Mouse (Mus musculus): Measurements from ENCODE around the gene 4930412O13Rik.

DNA sequence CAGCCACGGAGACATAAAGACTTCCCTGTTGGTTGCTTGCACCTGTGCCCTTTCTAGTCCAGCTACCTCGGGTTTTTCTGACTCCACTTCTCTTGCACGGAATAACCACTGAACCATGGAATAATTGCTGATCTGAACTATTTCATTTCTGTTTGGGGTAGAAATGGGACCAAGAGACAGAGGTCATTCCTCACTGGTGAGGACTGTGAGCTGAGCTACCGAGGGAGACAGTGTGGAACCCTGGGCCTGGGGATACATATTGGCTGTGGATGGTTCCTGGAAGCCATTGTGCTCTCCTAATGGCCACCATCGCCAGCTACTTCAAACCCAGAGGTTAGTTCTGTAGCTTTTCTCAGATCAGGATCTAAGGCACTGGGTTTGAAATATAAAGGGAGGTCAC lies 9.9 kb downstream of the 4930412O13Rik start:
- no peak for TF ChIP-seq CTCF (IDR thresholded peaks at IDR 0.05; ENCODE audit: borderline replicate concordance, extremely low read depth, insufficient read depth, insufficient read length)
- TF ChIP-seq POLR2A (IDR thresholded peaks at IDR 0.05; ENCODE audit: borderline replicate concordance, extremely low read depth, insufficient read depth, insufficient read length, poor library complexity, severe bottlenecking), result no peak
